In the genomic region with DNA sequence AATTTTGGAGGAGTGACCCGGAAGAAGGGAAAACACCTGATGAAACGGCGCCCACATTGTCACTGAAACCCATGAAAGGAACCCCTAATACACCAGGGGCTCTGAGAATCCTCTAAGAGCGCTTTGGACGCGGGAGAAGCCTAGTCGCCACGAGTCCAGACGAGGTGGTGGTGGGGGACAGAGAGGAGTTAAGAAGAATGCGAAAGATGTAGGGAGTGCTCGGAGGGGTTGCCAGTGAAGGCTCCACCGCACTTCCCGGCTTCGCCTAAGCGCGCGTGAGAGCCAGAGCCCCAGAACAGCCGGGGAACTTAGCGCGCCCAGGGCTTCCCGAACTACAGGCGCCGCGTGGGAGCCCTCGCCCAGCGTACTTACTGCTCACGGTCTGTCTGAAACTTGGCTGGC, we compare ENCODE assay signal across 8 mouse cellular contexts. TPM values are rescaled to one million over a fixed set of nuclear protein-coding genes. Genes with fewer than 3 reads are reported as not detected.
DNase-seq lines count a peak whose midpoint lies in the region; ATAC-seq lines count a peak whose summit lies in the region.

No protein-coding gene starts in this region.

- peaks cover 34% of the 10 kb centered on the region for H3K4me1 ChIP-seq in forebrain, embryonic 12.5 days
- peaks cover 52% of the 10 kb centered on the region for H3K4me1 ChIP-seq in limb, embryonic 10.5 days
- peaks cover 15% of the 10 kb centered on the region; the same call in 1 of the 2 replicates for H3K4me1 ChIP-seq in neural tube, embryonic 11.5 days (ENCODE audit: control insufficient read depth, insufficient read depth, low read length)

- under 1% methylated on average over 27 of the region's 27 CpGs for WGBS in forebrain, embryonic 12.5 days
- under 1% methylated on average over 27 of the region's 27 CpGs for WGBS in limb, embryonic 10.5 days
- WGBS in neural tube, embryonic 11.5 days, result under 1% methylated on average over 27 of the region's 27 CpGs

- no peak for ATAC-seq in forebrain, embryonic 12.5 days (ENCODE audit: low FRiP score)
- ATAC-seq in neural tube, embryonic 11.5 days (ENCODE audit: insufficient read depth, low FRiP score, low TSS enrichment), result no peak

- no peaks in the 10 kb centered on the region for H3K36me3 ChIP-seq in forebrain, embryonic 12.5 days (replicated peaks)
- H3K36me3 ChIP-seq in limb, embryonic 10.5 days, result no peaks in the 10 kb centered on the region
- H3K36me3 ChIP-seq in neural tube, embryonic 11.5 days (ENCODE audit: control insufficient read depth, insufficient read depth, low read length), result no peaks in the 10 kb centered on the region

- H3K4me2 ChIP-seq in forebrain, embryonic 12.5 days, result peak overlapping the region; percentile 97
- peak overlapping the region; percentile 95 for H3K4me2 ChIP-seq in neural tube, embryonic 11.5 days (ENCODE audit: low read depth)

- H3K9ac ChIP-seq in forebrain, embryonic 12.5 days, result peak overlapping the region; percentile 85
- H3K9ac ChIP-seq in neural tube, embryonic 11.5 days (ENCODE audit: low read length), result peak overlapping the region; percentile 45; the same call in 1 of the 2 replicates

- peak overlapping the region; percentile 78 for H3K4me3 ChIP-seq in forebrain, embryonic 12.5 days (replicated peaks)
- H3K4me3 ChIP-seq in limb, embryonic 10.5 days, result peak overlapping the region; percentile 81
- peak overlapping the region; percentile 78 for H3K4me3 ChIP-seq in neural tube, embryonic 11.5 days (ENCODE audit: low read depth, low read length)

- H3K27ac ChIP-seq in forebrain, embryonic 12.5 days, result no peak overlapping the region
- H3K27ac ChIP-seq in limb, embryonic 10.5 days, result peak overlapping the region; percentile 56; the same call in 1 of the 2 replicates
- H3K27ac ChIP-seq in neural tube, embryonic 11.5 days (ENCODE audit: low read depth, low read length), result no peak overlapping the region

- H3K27me3 ChIP-seq in forebrain, embryonic 12.5 days, result peaks cover 33% of the 10 kb centered on the region
- peaks cover 59% of the 10 kb centered on the region for H3K27me3 ChIP-seq in limb, embryonic 10.5 days (ENCODE audit: low read depth, poor library complexity, severe bottlenecking)
- peaks cover 37% of the 10 kb centered on the region for H3K27me3 ChIP-seq in neural tube, embryonic 11.5 days (ENCODE audit: control insufficient read depth, insufficient read depth, low read length)

- no peaks in the 10 kb centered on the region for H3K9me3 ChIP-seq in forebrain, embryonic 12.5 days
- H3K9me3 ChIP-seq in limb, embryonic 10.5 days (replicated peaks), result no peaks in the 10 kb centered on the region
- no peaks in the 10 kb centered on the region for H3K9me3 ChIP-seq in neural tube, embryonic 11.5 days (ENCODE audit: control insufficient read depth, low read length)

- DNase-seq in adrenal gland, postnatal 36 days, result peak; percentile 34 to 36
- no peak for DNase-seq in adrenal gland, postnatal 25 days
- DNase-seq in A20 (ENCODE audit: low read depth, low spot score), result peak; percentile 57
- DNase-seq in limb, embryonic 10.5 days (ENCODE audit: low spot score), result peak; percentile 60
- peak; percentile 68 for DNase-seq in neural tube, embryonic 11.5 days (ENCODE audit: low spot score)
- no peak for DNase-seq in right cerebral cortex, adult 2 months (ENCODE audit: low spot score in 2 of 2)
- DNase-seq in right cerebral cortex, postnatal 14 days, result no peak

RNA-seq across cellular contexts. Expression of a gene that starts 7.7 kb away (rescaled TPM):
- total RNA-seq in adrenal gland, postnatal 36 days (2021), result 1 to 10 TPM; 2.6 to 3.7 TPM
- 3.4 and 5.0 TPM in 2 replicates for total RNA-seq in adrenal gland, postnatal 25 days (2021)
- polyA plus RNA-seq in forebrain, embryonic 12.5 days (2016; fragmentation: Nextera tagmentation; extraction: Ambion mirVana), result 2.5 and 2.6 TPM in 2 replicates
- polyA plus RNA-seq in limb, embryonic 10.5 days (2016; fragmentation: Nextera tagmentation; extraction: Ambion mirVana), result 1.1 and 2.2 TPM in 2 replicates
- 1.5 and 1.8 TPM in 2 replicates for polyA plus RNA-seq in neural tube, embryonic 11.5 days (2014; fragmentation: Nextera tagmentation; extraction: Ambion mirVana)

Comparison
In these comparisons a context has a peak if more than half of its experiments do, and no peak if none do; other contexts are left out.
1. DNase-seq: peak in adrenal gland, postnatal 36 days (2 of 2), A20 (single experiment), limb, embryonic 10.5 days (single experiment) and neural tube, embryonic 11.5 days (single experiment); none in adrenal gland, postnatal 25 days (single experiment), right cerebral cortex, adult 2 months (0 of 2) and right cerebral cortex, postnatal 14 days (single experiment).
2. Peak in every context shown above with its lines, with median percentiles within 50 percentile points of each other: H3K4me3 ChIP-seq.